In genomic region chr4:43402212-43402611, GRCm38 (mm10) we compare ENCODE assay signal across 14 mouse cellular contexts. TPM values are rescaled to one million over a fixed set of nuclear protein-coding genes. Genes with fewer than 3 reads are reported as not detected.
DNase-seq lines count a peak whose midpoint lies in the region; ATAC-seq lines count a peak whose summit lies in the region.
"Had no signal": no experiment of that assay in that cellular context is flagged by ENCODE, and none has a peak within 500 bp of the region (broad histone marks: within the 10 kb centered on the region; RNA-seq: fewer than 3 reads in every experiment).

No protein-coding gene starts in this region.

- H3K4me1 ChIP-seq in midbrain, embryonic 10.5 days: peaks cover 51% of the 10 kb centered on the region
- H3K4me1 ChIP-seq in midbrain, embryonic 13.5 days (replicated peaks): peaks cover 48% of the 10 kb centered on the region
- H3K4me1 ChIP-seq in heart, embryonic 14.5 days (ENCODE audit: control insufficient read depth in 2 of 2, insufficient read depth in 2 of 2, low read length in 2 of 2): peaks cover 48 to 64% of the 10 kb centered on the region in 2 experiments
- peaks cover 50% of the 10 kb centered on the region for H3K4me1 ChIP-seq in stomach, embryonic 16.5 days (ENCODE audit: control insufficient read depth, insufficient read depth, low read length)
- peaks cover 43% of the 10 kb centered on the region for H3K4me1 ChIP-seq in hindbrain, embryonic 12.5 days

- DNase-seq in gastrocnemius, adult 8-10 months (ENCODE audit: low spot score in 2 of 2): peak; percentile 51 to 53
- no peak for DNase-seq in gastrocnemius, postnatal 10 days
- DNase-seq in midbrain, embryonic 10.5 days (ENCODE audit: low spot score): no peak
- no peak for DNase-seq in T-cell, adult 2 months (ENCODE audit: low spot score)
- DNase-seq: B cell, adult 2 months; cerebellum, postnatal 10 days; layer of hippocampus, postnatal 36 days had no signal

- WGBS in midbrain, embryonic 10.5 days: 89% methylated on average over 9 of the region's 9 CpGs
- WGBS in midbrain, embryonic 13.5 days: 89% methylated on average over 9 of the region's 9 CpGs
- whole genome bisulfite sequencing in heart, embryonic 14.5 days: 57% methylated on average over 9 of the region's 9 CpGs
- 48% methylated on average over 9 of the region's 9 CpGs for WGBS in stomach, embryonic 16.5 days
- WGBS in hindbrain, embryonic 12.5 days: 87% methylated on average over 9 of the region's 9 CpGs

- no peak overlapping the region for H3K4me2 ChIP-seq in midbrain, embryonic 13.5 days (replicated peaks)
- no peak overlapping the region for H3K4me2 ChIP-seq in heart, embryonic 14.5 days (ENCODE audit: low read length)
- H3K4me2 ChIP-seq in stomach, embryonic 16.5 days (ENCODE audit: low read depth, low read length): peak overlapping the region; percentile 33
- H3K4me2 ChIP-seq in hindbrain, embryonic 12.5 days (replicated peaks): no peak overlapping the region
- H3K4me2 ChIP-seq: neural tube, embryonic 13.5 days had no signal

- no peaks in the 10 kb centered on the region for H3K27me3 ChIP-seq in midbrain, embryonic 10.5 days (ENCODE audit: low read depth, poor library complexity, severe bottlenecking)
- no peaks in the 10 kb centered on the region for H3K27me3 ChIP-seq in midbrain, embryonic 13.5 days
- H3K27me3 ChIP-seq in heart, embryonic 14.5 days (ENCODE audit: control insufficient read depth, insufficient read depth, low read length): no peaks in the 10 kb centered on the region
- H3K27me3 ChIP-seq in stomach, embryonic 16.5 days (ENCODE audit: control insufficient read depth, insufficient read depth, low read length): no peaks in the 10 kb centered on the region
- no peaks in the 10 kb centered on the region for H3K27me3 ChIP-seq in hindbrain, embryonic 12.5 days
- H3K27me3 ChIP-seq: neural tube, embryonic 13.5 days had no signal

- H3K9ac ChIP-seq in midbrain, embryonic 13.5 days (replicated peaks): no peak overlapping the region
- H3K9ac ChIP-seq in heart, embryonic 14.5 days (ENCODE audit: low read length): peak overlapping the region; percentile 32; the same call in 1 of the 2 replicates
- peak overlapping the region; percentile 58 for H3K9ac ChIP-seq in stomach, embryonic 16.5 days (ENCODE audit: low read length)
- H3K9ac ChIP-seq in hindbrain, embryonic 12.5 days: no peak overlapping the region
- H3K9ac ChIP-seq: neural tube, embryonic 13.5 days had no signal

- no peaks in the 10 kb centered on the region for H3K9me3 ChIP-seq in midbrain, embryonic 10.5 days (replicated peaks)
- H3K9me3 ChIP-seq in midbrain, embryonic 13.5 days: no peaks in the 10 kb centered on the region
- no peaks in the 10 kb centered on the region for H3K9me3 ChIP-seq in heart, embryonic 14.5 days (ENCODE audit: control insufficient read depth, low read length)
- no peaks in the 10 kb centered on the region for H3K9me3 ChIP-seq in stomach, embryonic 16.5 days (replicated peaks; ENCODE audit: control insufficient read depth, low read length)
- no peaks in the 10 kb centered on the region for H3K9me3 ChIP-seq in hindbrain, embryonic 12.5 days (replicated peaks)
- H3K9me3 ChIP-seq: neural tube, embryonic 13.5 days had no signal

- H3K27ac ChIP-seq in midbrain, embryonic 10.5 days (replicated peaks): 0 out of 2 replicates have a peak overlapping the region, but pooled peaks have one; percentile 6
- H3K27ac ChIP-seq in midbrain, embryonic 13.5 days: no peak overlapping the region
- H3K27ac ChIP-seq in heart, embryonic 14.5 days (replicated peaks in 1 of 2; ENCODE audit: control insufficient read depth in 1 of 2, insufficient read depth in 1 of 2, low read depth in 2 of 2, low read length in 2 of 2): no peak overlapping the region
- peak overlapping the region; percentile 84 for H3K27ac ChIP-seq in stomach, embryonic 16.5 days (ENCODE audit: low read length)
- H3K27ac ChIP-seq in hindbrain, embryonic 12.5 days: no peak overlapping the region
- H3K27ac ChIP-seq: macrophage; neural tube, embryonic 13.5 days had no signal

- ATAC-seq in midbrain, embryonic 13.5 days: no peak
- ATAC-seq in heart, embryonic 14.5 days (ENCODE audit: insufficient number of reproducible peaks, insufficient read depth, low FRiP score, low read depth): no peak
- ATAC-seq in stomach, embryonic 16.5 days (ENCODE audit: insufficient read depth, low FRiP score): no peak
- ATAC-seq in hindbrain, embryonic 12.5 days (ENCODE audit: low FRiP score): no peak
- ATAC-seq: hindbrain, embryonic 16.5 days had no signal

- no peak overlapping the region for H3K4me3 ChIP-seq in midbrain, embryonic 10.5 days
- H3K4me3 ChIP-seq in midbrain, embryonic 13.5 days (replicated peaks): no peak overlapping the region
- no peak overlapping the region for H3K4me3 ChIP-seq in heart, embryonic 14.5 days (ENCODE audit: control insufficient read depth in 1 of 2, insufficient read depth in 1 of 2, low read depth in 1 of 2, low read length in 2 of 2)
- peak overlapping the region; percentile 15 for H3K4me3 ChIP-seq in stomach, embryonic 16.5 days (replicated peaks; ENCODE audit: low read length)
- H3K4me3 ChIP-seq in hindbrain, embryonic 12.5 days: no peak overlapping the region
- H3K4me3 ChIP-seq: neural tube, embryonic 13.5 days had no signal

- H3K36me3 ChIP-seq in midbrain, embryonic 10.5 days: no peaks in the 10 kb centered on the region
- H3K36me3 ChIP-seq in midbrain, embryonic 13.5 days: peaks cover 4% of the 10 kb centered on the region; the same call in 1 of the 2 replicates
- H3K36me3 ChIP-seq in heart, embryonic 14.5 days (ENCODE audit: control insufficient read depth, insufficient read depth, low read length): no peaks in the 10 kb centered on the region
- no peaks in the 10 kb centered on the region for H3K36me3 ChIP-seq in stomach, embryonic 16.5 days (ENCODE audit: control insufficient read depth, insufficient read depth, low read length)
- no peaks in the 10 kb centered on the region for H3K36me3 ChIP-seq in hindbrain, embryonic 12.5 days
- H3K36me3 ChIP-seq: neural tube, embryonic 13.5 days had no signal

RNA-seq across cellular contexts. Expression of gene Rusc2, which starts 20.4 kb away (rescaled TPM):
- total RNA-seq in gastrocnemius, adult 8-10 months (2022): 10 to 100 TPM; 21.5 to 25.4 (median 23.3) TPM
- 10 to 100 TPM; 30.3 to 33.9 TPM for total RNA-seq in gastrocnemius, postnatal 10 days (2021)
- polyA plus RNA-seq in midbrain, embryonic 10.5 days (2016; fragmentation: Nextera tagmentation; extraction: Ambion mirVana): 10.5 and 18.1 TPM in 2 replicates
- polyA plus RNA-seq in midbrain, embryonic 13.5 days (2015; fragmentation: Nextera tagmentation; extraction: Ambion mirVana): 68.8 and 75.4 TPM in 2 replicates
- 6.4 and 10.9 TPM in 2 replicates for polyA plus RNA-seq in heart, embryonic 14.5 days (2014; fragmentation: Nextera tagmentation; extraction: Ambion mirVana)
- polyA plus RNA-seq in stomach, embryonic 16.5 days (2015; fragmentation: Nextera tagmentation; extraction: Ambion mirVana): 10.4 and 15.1 TPM in 2 replicates
- polyA plus RNA-seq in hindbrain, embryonic 12.5 days (2016; fragmentation: Nextera tagmentation; extraction: Ambion mirVana): 55.0 and 68.9 TPM in 2 replicates

RNA-seq across cellular contexts. Expression of gene Fam166b, which starts 26.7 kb away (rescaled TPM):
- total RNA-seq in gastrocnemius, adult 8-10 months (2022): not detected
- total RNA-seq in gastrocnemius, postnatal 10 days (2021): not detected
- 0.14 and 0.25 TPM in 2 replicates for polyA plus RNA-seq in midbrain, embryonic 10.5 days (2016; fragmentation: Nextera tagmentation; extraction: Ambion mirVana)
- 0.30 and 0.83 TPM in 2 replicates for polyA plus RNA-seq in midbrain, embryonic 13.5 days (2015; fragmentation: Nextera tagmentation; extraction: Ambion mirVana)
- polyA plus RNA-seq in heart, embryonic 14.5 days (2014; fragmentation: Nextera tagmentation; extraction: Ambion mirVana): 0.16 TPM in 1 of 2 replicates, not detected in the other
- polyA plus RNA-seq in stomach, embryonic 16.5 days (2015; fragmentation: Nextera tagmentation; extraction: Ambion mirVana): not detected in 2 replicates
- 1.3 TPM in 1 of 2 replicates, not detected in the other for polyA plus RNA-seq in hindbrain, embryonic 12.5 days (2016; fragmentation: Nextera tagmentation; extraction: Ambion mirVana)
- polyA plus RNA-seq: macrophage had no signal

RNA-seq across cellular contexts. Expression of gene Tesk1, which starts 39.5 kb away (rescaled TPM):
- total RNA-seq in gastrocnemius, adult 8-10 months (2022): 10 to 100 TPM; 53.4 to 69.3 (median 59.4) TPM
- total RNA-seq in gastrocnemius, postnatal 10 days (2021): 10 to 100 TPM; 28.0 to 34.7 TPM
- polyA plus RNA-seq in midbrain, embryonic 10.5 days (2016; fragmentation: Nextera tagmentation; extraction: Ambion mirVana): 2.9 and 6.0 TPM in 2 replicates
- polyA plus RNA-seq in midbrain, embryonic 13.5 days (2015; fragmentation: Nextera tagmentation; extraction: Ambion mirVana): 6.1 and 8.4 TPM in 2 replicates
- polyA plus RNA-seq in heart, embryonic 14.5 days (2014; fragmentation: Nextera tagmentation; extraction: Ambion mirVana): 8.9 and 9.4 TPM in 2 replicates
- 1.7 TPM in 2 replicates for polyA plus RNA-seq in stomach, embryonic 16.5 days (2015; fragmentation: Nextera tagmentation; extraction: Ambion mirVana)
- polyA plus RNA-seq in hindbrain, embryonic 12.5 days (2016; fragmentation: Nextera tagmentation; extraction: Ambion mirVana): 15.7 and 16.2 TPM in 2 replicates

RNA-seq across cellular contexts. Expression of gene Cd72, which starts 52.2 kb away (rescaled TPM):
- total RNA-seq in gastrocnemius, adult 8-10 months (2022): not detected
- under 1 TPM in 1 of 2 experiments, not detected in 1; 0.61 TPM for total RNA-seq in gastrocnemius, postnatal 10 days (2021)
- 1.4 and 1.8 TPM in 2 replicates for polyA plus RNA-seq in midbrain, embryonic 10.5 days (2016; fragmentation: Nextera tagmentation; extraction: Ambion mirVana)
- 4.1 and 4.7 TPM in 2 replicates for polyA plus RNA-seq in midbrain, embryonic 13.5 days (2015; fragmentation: Nextera tagmentation; extraction: Ambion mirVana)
- 3.1 and 3.9 TPM in 2 replicates for polyA plus RNA-seq in heart, embryonic 14.5 days (2014; fragmentation: Nextera tagmentation; extraction: Ambion mirVana)
- polyA plus RNA-seq in stomach, embryonic 16.5 days (2015; fragmentation: Nextera tagmentation; extraction: Ambion mirVana): 2.6 and 3.5 TPM in 2 replicates
- 2.0 and 3.8 TPM in 2 replicates for polyA plus RNA-seq in hindbrain, embryonic 12.5 days (2016; fragmentation: Nextera tagmentation; extraction: Ambion mirVana)
- total RNA-seq: layer of hippocampus, postnatal 36 days had no signal

Comparison
In these comparisons a context has a peak if more than half of its experiments do, and no peak if none do; other contexts are left out.
1. DNase-seq: peak in gastrocnemius, adult 8-10 months (2 of 2); none in gastrocnemius, postnatal 10 days (single experiment), midbrain, embryonic 10.5 days (single experiment) and T-cell, adult 2 months (single experiment).
2. H3K27ac ChIP-seq: peak in midbrain, embryonic 10.5 days (single experiment) and stomach, embryonic 16.5 days (single experiment); none in midbrain, embryonic 13.5 days (single experiment), heart, embryonic 14.5 days (0 of 2) and hindbrain, embryonic 12.5 days (single experiment).
3. H3K9ac ChIP-seq: peak in heart, embryonic 14.5 days (single experiment) and stomach, embryonic 16.5 days (single experiment); none in midbrain, embryonic 13.5 days (single experiment) and hindbrain, embryonic 12.5 days (single experiment).